Mouse (Mus musculus): ENCODE measurements around the gene Amotl2.
"Not testable (repeated sequence)": the region's sequence is repeated elsewhere in the genome, so short reads cannot be mapped to it uniquely, and the experiment has no call there.

Gene Amotl2

DNA sequence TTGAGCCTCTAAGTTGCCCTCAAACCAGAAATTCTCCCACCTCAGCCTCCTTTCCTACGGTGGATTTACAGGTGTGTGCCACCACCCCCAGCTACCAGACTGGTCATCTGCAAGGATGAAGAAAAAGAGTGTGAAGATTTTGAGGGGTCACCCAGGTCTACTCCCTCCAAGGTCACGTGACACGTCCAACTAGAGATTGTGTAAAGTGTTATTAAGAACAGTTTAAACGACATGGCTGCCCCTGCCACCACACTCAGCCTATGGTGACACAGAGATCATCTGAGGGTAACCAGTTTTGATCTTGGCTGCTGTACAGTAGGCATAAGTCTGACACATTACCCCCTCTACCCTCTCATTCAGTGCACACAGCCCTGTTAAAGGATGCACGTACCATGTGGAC, 17.0 kb downstream of the Amotl2 start:
- DNase-seq (ENCODE audit: extremely low read depth, low read depth, low spot score) = no peak

DNA sequence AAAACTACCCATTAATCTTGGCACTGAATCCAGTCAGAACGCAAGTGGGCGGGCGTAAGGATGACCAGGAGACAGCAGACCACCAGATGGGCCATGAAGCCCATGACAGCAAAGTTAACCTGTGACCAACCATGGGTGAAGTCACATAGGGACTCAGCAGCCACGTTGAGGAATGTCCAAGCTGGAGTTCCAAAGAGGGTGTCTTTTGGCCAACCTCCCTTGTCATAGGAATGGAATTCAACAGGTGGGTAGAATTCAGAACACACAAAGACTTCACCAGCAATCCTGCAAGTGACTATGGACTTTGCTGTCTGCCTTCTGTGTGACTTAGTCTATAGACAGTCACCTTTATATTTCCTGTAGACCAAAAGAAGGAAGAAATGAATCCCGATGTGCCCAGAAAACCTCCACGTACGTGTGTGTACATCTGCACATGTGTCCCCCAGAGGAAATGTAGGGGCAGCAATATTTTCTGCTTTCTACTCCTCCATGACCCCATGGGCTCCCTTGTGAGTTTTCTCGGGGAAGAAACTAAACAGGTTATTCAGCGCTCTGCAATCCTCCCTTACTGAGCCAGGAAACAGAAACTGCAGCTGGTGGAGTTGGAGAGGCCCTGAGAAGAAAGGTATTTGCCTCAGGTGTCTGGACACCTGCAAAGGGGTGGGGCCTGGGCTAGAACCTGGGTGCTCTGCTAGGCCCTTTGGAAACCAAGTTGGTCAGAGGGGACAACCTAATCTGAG, 17.7 kb downstream of the Amotl2 start:
- no peak for DNase-seq (ENCODE audit: extremely low read depth, low read depth, low spot score)

DNA sequence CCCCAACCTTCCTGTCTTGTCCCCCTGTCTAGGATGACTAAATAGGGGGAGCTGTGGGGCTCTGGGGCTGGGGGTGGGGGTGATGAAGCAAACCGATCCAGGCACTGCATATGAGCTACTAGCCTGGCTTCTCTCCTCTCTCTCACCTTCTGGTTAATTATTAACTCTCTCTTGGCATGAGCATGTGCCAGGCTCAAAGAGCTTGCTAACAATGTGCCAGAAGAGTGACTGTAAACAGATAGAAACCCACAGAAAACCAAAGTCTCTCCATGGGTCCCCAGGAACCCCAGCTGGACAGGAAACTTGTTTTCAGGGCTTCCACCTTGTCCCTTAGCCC, 18.2 kb downstream of the Amotl2 start:
- DNase-seq (ENCODE audit: extremely low read depth, low read depth, low spot score) = no peak

DNA sequence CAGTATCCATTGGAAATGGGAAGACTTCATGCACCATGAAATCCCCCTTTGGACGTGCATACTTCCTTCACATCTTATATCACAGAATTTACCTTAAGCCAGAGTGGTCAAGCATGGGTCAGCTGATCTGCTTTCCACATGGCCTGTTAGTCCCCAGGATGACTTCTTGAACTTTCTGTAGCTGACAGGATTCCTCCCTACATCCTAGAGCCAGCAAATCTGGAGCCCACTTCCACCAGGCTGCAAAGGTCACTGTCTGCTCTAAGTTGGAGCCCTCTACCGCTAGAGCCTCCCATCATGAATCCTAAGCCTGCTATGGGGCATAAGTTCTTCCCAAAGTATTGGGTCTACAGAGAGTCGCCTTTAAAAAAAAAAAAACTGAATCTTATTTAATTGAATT, 18.8 kb downstream of the Amotl2 start:
- DNase-seq (ENCODE audit: extremely low read depth, low read depth, low spot score) = no peak

DNA sequence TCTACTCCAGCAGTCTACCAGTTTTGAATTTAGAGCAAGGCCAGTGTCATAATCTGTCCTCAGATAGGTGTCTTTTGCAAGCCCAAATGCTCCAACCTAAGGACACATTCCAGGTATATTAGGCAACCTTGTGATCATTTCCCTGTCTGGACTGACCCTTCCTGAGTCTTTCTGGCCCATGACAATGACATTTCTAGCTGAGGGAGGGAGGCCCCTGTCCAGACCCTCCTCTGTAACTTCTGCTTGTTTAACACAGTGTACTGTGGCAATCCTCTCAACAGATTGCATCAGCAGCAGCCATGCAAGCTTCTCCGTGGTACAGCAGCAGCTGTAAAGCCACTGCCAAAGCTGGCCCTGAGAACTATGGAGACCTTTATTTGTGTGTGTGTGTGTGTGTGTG, 19.5 kb downstream of the Amotl2 start:
- no peak for DNase-seq (ENCODE audit: extremely low read depth, low read depth, low spot score)

DNA sequence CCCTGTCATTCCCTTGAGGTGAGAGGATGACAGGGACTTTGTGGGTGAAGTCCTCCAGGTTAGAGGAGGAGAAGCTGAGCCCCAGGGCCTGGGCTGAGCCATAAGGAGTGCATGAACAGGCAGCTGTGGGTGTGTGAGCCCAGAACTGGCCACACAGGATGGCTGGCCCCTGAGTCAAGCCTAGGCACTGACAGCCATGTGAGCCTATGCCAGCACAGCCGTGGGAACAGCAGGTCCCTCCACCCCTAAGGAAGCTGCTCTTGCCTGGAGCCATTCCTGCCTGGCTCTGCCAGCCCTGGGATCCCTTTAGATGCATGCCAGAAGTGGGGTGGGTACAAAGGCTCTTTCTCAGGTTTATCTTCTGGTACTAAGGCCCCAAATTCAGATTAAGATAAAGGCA, 20.9 kb downstream of the Amotl2 start:
- no peak for DNase-seq (ENCODE audit: extremely low read depth, low read depth, low spot score)

DNA sequence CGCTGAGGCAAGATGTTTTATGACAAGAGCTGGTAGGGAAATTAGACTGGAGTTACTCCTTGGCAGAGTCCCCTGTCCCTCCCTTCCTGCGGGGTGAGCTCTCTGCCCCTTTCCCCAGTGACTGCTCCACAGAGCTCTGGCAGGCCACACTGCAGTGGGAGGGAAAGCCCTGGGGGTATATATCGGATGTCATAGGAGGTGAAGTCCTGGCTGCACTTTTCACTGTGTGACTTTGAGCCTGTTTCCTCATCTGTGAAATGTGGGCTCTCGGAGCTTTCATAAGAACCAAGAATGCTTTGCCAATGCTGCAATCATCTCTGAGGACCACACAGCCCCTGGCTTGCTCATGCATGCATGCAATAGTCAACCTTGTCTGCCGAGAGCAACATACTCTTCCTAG, 30.3 kb downstream of the Amotl2 start:
- DNase-seq (ENCODE audit: extremely low read depth, low read depth, low spot score) = peak; percentile 99

DNA sequence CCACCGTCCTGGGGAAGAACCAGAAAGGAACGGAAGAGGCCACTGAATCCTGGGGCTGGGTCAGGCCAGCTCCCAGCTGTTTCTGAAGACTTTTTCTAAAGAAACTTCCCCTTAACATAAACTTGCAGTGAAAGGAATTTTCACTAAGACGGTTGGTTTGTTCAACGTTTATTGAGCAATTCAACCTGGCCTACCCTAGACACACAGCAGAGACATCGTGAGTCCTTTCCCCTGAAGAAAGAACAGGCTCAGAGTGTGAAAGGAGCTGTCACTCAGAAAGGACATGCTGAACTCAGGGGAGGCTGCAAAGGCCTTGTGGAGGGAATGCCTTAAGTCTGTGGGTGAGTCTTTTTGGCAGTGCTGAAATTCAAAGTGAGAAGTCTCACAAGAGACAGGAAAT, 31.4 kb downstream of the Amotl2 start:
- DNase-seq (ENCODE audit: extremely low read depth, low read depth, low spot score) = no peak

DNA sequence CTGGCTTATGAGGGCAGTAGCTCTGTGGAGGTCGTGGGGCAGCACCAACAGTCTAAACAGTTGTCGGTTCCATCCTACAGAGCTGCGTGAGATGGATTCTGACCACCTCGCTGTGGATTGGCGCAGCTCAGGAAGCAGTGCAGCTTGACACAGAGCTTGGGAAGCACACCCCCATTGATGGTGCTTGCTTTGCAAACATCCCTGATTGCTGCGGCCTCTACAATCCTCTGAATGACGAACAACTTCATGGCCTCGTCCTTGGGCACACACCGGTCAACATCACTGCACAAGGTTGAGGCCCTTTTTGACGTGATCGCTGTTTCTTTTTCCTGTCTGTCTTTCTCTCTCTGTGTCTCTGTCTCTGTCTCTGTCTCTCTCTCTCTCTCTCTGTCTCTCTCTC, 32.7 kb downstream of the Amotl2 start:
- DNase-seq (ENCODE audit: extremely low read depth, low read depth, low spot score) = no peak

DNA sequence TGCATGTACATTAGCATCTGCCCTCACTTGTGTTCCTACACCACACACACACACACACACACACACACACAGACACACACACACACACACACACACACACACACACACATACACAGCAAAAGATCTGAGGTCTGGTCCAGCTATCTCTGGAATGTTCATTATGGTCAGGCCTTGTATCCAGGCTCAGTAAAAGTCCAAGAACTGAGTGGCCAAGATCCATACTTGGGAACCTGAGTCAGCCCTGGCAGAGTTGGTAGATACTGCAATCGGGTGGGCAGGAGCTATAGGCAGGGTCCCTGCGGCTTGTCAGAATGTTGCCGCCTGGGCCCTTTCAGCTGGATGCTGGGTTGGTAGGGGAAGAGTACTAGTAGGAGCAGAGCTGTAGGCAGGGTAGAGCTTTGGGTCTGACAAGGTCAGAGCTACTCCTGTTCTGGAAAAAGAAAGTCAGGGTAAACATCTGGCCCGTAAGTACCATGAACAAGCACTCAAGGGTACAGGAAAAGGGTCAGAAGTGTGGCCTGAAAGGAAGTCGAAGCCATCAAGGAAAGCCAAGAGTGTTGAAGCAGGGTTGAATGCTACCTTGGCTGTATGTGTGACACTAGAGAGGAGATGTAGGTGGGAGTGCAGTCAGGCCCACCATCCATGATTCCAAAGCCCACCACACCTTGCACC, 35.3 kb downstream of the Amotl2 start:
- DNase-seq (ENCODE audit: extremely low read depth, low read depth, low spot score) = no peak

DNA sequence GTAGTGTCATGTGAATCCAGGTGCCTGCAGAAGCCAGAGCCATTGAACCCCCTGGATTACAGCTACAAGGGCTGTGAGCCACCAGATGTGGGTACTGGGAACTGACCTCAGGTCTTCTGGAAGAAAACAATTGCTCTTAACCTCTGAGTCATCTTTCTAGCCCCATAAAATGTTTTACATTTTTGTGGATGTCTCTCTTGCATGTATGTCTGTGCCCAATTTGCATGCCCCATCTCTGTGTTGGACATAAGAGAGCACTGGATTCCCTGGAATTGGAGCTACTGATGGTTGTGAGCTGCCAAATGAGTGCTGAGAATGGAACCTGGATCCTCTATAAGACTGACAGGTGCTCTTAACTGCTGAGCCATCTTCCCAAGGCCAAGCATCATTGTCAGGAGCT, 36.8 kb downstream of the Amotl2 start:
- DNase-seq (ENCODE audit: extremely low read depth, low read depth, low spot score) = no peak

DNA sequence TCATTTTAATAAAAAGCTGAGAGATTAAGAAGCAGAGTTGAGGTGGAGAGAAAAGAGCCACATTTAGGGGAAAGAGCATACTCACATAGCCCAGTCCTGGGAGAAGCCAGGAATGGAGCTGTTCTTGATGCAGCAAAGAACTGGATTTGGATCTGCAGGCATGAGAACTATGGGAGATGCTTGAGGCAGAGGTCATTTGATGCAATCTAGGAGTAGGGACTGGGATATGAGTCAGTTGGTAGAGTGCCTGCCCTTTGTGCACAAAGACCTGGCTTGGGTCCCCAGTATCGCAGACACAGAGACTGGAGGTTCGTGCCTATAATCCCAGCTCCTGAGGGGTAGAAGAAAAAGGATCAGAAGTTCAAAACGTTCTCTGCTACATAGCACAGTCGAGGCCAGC, 38.7 kb downstream of the Amotl2 start:
- no peak for DNase-seq (ENCODE audit: extremely low read depth, low read depth, low spot score)

DNA sequence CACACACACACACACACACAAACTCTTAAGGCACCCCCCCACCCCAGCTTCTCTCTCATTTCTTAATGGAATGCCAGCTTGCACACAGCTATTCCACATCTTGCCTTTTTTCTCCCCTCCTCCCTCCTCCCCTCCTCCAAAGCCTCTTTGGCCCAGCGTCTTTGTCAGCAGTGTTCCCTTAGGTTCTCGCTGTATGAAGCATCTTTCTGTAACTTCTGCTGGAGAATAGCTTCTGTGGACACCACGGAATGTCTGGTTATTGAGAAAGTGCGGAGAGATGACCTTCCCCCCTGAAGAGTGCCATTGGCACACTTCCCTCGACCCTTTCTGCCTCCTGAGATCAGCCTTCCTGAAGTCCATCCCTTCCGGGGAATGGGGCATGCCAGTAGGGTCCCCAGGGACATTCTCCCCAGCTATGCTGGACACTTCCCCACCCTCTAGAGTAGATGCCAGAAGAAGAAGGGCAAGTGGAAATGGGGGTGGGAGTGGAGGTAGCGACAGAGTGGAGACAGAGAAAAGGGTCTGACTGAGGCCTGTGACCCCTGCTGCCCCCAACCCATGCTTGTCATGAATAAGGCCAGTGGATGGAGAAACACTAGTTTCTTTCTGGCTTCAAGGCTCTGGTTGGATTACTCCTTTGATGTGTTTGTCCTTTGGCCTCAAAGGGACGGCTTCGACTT, 39.3 kb downstream of the Amotl2 start:
- no peak for DNase-seq (ENCODE audit: extremely low read depth, low read depth, low spot score)

DNA sequence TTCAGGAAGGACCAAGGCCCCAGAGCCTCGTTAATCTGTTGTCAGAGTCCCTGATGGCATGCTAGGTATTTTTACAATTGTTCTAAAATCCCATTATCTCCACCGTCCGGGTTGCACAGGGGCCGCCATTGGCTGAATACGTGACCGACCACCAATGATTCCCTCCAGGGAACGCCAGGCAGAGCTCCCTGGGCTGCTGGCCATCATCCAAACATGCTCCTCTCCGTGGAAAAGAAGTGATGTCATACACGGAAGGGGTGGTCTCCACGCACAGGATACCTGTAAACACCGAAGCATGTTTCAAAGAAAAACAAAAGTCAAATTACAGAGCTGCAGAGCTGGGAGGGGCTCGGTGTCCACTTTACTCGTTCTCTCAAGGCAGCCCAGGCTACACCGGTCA, 39.9 kb downstream of the Amotl2 start:
- no peak for DNase-seq (ENCODE audit: extremely low read depth, low read depth, low spot score)

DNA sequence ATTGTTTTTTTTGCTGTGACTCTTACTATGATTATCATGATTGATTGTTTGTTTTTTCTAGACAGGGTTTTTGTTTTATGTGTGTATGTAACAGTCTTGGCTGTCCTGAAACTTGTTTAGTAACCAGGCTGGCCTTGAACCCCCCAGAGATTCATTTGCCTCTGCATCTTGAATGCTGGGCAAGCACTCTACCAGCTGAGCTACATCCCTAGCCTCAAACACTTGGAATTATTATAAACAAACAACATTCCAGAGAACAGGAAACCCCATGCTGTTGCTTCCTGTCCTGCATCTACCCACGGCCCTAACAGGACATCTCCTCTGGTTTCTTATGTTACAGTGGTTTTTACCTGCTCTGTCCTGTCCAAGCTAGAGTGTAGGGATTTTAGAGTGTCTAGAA, 42.4 kb downstream of the Amotl2 start:
- DNase-seq (ENCODE audit: extremely low read depth, low read depth, low spot score) = no peak

DNA sequence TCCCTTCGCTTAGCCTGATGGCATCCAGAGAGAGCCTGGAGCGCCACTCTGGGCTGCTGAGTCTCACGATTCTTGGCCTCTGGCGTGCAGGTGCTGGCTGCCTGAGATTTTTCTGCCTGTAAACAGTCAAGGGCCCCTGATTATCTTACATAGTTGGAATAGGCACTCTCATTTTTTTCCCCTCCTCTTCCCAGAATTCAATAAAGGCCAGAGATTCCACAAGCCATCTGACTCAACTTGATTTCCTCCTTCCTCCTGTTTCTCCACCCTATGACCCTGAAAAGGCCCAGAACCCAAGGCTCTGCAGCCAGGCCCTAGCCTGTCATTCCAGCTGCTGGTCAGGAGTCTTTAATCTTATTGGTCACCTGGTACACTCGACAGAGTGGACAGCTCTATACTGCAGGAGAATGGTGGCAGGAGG, 43.1 kb downstream of the Amotl2 start:
- DNase-seq (ENCODE audit: extremely low read depth, low read depth, low spot score) = no peak

DNA sequence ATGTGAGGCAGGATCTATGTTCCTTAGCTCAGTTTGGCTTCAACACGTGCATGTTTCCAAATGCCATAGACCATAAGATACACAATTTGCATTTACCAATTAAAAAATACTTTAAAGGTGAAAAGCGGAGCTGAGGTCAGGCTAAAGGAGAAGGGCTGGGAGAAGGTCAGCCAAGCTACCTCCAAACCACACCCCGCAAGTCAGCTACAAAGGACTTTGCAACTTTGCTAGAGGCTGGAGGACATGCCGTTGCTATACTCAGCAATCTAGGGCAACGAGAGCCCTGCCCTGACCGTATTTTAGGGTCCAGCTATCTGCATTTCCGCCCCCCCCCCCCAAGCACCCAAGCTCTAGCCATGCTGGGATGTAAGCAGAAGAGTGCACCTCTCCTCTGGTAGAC, 45.1 kb downstream of the Amotl2 start:
- DNase-seq (ENCODE audit: extremely low read depth, low read depth, low spot score) = no peak

DNA sequence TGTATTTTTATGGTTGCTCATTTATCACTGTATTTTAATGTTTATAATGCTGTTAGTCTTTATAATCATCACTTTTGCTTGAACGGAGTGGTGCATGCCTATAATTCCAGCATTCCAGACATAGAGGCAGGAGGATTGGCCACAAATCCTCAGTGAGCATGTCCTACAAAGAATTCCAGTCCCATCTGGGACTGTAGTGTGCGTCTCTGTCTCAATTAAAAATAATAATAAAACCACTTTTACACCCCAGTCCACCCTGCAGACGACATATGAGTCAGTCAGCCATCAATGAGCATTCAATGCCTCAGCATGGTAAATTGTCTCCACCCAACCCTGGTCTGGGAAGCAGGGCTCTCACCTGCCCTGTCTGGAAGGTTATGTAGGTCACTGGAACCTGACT, 46.4 kb downstream of the Amotl2 start:
- no peak for DNase-seq (ENCODE audit: extremely low read depth, low read depth, low spot score)

DNA sequence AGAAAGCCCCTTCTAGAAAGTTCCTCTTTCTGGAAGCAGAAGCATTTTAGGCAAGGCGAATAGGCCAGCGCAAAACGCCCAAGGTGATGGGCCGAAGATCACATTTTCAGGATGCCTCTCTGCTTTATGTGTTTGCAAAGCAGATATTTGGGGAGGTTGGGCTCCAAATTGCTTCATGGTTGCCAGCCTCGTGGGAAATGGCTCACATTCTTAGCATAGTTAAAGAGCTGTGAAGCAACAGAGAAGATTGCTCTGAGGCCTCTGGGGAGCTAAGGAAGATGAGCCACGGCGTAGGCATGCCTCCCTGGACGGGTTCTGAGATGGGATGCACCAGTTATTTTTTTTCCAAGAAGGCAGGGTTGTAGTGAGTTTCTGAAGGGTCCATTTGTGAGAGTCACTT, 47.0 kb downstream of the Amotl2 start:
- no peak for DNase-seq (ENCODE audit: extremely low read depth, low read depth, low spot score)

DNA sequence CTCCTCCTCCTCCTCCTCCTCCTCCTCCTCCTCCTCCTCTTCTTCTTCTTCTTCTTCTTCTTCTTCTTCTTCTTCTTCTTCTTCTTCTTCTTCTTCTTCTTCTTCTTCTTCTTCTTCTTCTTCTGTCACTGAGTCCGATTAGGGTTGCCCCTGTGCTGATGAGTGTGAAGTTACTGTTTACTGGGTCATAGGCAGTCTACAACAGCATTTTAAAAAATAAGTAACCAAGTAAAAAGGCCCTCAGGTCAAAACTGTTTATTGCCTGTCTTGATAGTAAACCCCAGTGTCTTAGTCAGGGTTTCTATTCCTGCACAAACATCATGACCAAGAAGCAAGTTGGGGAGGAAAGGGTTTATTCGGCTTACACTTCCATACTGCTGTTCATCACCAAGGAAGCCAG, 48.1 kb downstream of the Amotl2 start:
- not testable (repeated sequence) for DNase-seq (ENCODE audit: extremely low read depth, low read depth, low spot score)

DNA sequence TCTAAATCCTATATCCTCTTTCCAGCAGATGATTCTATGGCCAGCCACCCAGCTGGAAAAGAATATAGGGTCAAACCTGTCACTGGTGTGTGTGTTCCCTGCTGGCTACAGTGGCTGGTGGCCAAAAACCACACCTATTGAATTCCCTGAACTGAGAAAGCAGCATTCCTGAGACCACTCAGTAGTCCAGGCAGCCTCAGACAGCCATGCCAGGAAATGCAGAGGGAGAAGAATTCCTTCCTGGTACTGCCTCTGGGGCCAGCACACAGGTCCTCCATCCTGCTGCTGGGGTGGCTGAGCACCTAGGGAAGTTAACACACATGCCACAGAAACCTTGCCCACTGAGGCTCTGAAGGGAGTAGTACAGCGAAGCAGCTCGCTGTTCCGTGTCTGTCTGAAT, 50.3 kb downstream of the Amotl2 start:
- no peak for DNase-seq (ENCODE audit: extremely low read depth, low read depth, low spot score)

DNA sequence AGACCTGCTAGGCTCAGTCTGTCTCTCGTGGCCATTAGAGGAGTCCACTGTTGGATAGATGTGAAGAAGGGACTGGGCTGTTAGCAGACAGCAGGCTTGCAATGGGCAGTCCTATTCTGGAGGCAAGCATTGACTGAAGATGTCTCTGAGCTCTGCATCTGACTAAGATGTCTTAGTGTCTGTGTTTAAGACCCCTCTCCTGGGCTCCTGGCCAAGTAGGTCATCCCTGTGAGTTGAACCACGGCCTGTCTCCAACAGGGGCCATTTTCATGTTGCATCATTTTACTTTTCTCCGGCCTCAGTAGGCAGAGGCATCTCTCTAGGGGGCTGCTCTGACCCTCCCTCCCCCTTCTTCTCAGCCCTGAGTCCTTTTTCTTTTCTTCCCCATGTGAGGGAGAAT, 52.8 kb downstream of the Amotl2 start:
- DNase-seq (ENCODE audit: extremely low read depth, low read depth, low spot score) = no peak

All from fat pad, adult 2 months (tissue).